Mouse (Mus musculus) thymus, postnatal 4 days (tissue): ENCODE measurements at regions not wholly inside any gene's neighbourhood (a gene's known extent, or its start where the extent isn't known, plus 50 kb on each side); places are given as distances from the start of the nearest gene placed in this dataset.
A peak's percentile ranks its signal among the peaks of the same experiment; 100 is the strongest.

Experiments used
- DNase-seq: peaks from one replicate; pipeline ENCODE4 v3.0.0; 2021

DNA sequence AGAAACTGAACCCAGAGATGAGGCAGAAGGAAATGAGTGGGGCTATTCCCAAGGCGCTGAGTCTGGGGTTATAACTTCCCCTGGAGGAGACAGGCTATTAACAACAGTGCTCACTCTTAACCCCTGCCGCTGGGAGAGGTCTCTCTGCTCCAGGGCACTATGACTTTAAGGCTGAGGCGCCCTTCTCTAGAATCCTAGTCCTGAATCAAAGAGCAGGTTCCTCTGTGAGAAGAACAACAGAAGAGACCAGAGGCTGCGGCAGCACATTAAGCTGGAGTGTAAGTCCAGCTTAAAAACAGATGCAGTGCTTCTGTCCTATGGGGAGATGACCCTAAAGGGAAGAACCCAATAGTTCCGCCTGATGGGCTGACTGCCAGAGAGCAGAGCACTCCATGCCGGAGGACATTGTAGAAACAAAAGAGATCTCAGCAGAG is 173.4 kb upstream of the Klf7 start:
- no peak for DNase-seq

DNA sequence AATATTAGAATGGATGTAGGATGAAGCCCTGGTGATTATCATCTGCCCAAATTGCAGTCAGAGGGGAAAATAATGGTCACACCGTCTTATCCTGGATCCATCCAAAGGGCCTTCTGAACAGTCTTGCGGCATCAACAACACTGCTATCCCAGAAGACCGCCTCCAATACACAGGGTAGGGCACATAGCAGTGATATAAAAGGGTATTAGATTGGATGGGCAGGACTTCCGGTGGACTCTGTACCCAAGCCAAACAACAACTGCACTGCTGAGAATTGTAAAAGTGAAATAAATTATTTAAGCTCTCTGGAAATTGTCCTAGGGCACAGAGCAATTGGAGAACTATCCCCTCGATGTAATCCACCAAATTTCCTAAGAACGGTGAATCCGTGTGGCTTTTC is 173.0 kb upstream of the Klf7 start:
- no peak for DNase-seq

DNA sequence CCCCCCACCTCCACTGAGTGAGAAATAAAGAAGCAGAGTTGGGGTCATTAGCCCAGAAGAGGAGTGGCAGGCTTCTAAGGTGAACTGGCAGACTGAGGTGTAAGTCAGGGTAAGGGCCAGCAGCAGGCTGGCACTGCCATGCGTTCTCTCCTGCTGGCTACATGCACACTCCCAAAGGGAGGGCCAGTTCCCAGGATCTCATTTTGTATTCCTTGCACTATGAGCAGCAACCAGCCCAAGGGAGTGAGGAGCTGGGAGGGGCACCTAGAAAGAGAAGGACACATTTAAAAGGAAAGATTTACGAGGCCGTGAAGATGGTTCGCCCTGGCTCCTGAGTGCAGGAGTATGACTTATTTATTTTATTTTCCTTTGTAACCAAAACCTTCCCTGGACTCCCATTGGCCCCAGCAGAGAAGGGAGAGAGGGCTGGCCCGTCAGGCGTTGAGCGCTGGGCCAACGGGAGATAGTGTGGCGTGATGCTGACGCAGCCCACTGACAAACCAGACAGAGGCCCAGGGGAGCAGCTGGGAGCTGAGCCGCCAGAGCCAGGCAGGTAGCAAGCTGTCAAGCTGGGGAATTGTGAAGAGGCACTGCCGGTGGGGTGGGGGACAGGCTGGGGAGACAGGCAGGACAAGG is 166.8 kb upstream of the Klf7 start:
- DNase-seq = no peak

DNA sequence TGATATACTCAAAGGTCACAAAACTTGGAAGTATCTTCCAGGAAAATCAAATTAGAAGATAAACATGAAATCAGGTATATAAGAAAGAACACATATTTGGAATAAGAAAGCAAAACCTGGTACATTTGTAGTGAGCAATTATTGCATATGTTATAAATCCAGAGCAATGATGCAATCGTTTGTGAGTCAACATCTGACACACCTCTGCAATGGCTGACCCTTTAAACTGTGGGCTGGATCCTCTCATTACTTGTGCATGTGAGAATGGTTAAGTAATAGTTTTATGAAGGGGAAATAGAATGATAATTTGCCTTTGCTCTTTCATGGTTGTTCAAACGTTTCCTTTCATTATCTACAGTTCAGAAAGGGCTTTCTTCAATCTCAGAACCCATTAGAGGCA is 165.0 kb upstream of the Klf7 start:
- DNase-seq = no peak

DNA sequence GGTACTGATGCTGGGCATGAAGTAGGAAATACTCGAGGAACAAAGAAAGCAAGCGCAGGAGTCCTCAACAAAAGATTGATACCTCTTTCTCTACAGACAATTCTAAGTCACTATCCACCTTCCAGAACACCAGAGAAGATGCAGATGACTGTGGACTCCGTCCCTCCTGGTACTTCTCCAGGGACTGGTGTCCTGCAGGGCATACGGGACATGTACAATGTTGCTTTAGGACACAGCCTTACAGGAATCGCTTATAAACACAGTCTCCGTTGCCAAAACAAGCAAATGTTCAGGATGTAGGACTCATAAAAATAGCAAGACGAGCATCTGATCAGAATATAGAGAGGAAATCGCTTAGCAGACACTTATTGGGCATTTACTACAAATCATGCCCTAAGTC is 162.6 kb upstream of the Klf7 start:
- DNase-seq = no peak

DNA sequence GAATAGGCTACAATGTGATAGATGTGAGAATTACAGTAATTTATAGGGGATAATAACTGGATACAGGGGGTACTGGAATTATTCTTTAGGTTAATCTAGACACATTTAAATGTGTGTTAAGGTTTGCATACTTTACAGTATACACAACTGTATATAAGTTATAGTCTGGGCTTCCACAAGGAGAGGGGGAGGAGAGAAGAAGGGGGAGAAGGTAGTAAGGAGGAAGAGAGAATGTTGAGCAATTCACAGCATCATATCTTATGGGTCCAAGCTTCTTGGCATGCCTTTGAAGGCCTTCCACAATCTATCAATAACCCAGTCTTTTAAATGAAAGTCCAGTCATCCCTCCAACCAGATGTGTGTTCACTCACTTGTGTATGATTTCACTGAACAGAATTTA is 153.8 kb upstream of the Klf7 start:
- DNase-seq = no peak

DNA sequence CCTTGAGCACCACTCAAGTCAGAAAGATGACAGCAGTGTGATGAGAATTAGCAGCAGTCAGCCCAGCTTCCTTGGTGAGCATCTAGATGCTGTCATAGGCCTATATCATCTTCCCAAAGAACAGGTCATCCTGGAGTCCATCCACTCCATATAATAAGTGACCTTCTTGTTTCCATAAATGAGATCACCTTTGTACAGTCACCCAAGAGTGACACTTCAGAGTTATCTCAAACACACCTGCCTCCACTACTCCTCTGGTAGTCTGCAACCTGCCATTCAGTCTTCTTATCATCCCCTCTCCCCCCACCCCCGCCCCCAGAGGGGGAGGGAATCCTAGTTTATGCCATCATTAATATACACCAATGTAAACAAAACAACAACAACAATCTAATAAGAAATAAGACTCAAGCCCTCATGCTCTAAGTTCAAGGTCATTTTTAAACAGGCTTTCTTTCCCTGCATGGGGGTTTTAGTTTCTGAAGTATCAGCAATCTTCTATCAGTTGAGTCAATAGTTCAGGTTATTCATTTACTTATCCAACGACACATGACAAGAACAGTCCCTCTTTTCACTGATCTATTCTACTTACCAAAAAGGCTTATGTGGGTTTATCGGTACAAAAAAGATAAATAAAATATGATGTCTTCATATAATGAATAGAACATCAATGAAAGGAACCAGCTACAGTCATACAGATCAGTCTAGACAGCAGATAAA is 153.2 kb upstream of the Klf7 start:
- DNase-seq = no peak

DNA sequence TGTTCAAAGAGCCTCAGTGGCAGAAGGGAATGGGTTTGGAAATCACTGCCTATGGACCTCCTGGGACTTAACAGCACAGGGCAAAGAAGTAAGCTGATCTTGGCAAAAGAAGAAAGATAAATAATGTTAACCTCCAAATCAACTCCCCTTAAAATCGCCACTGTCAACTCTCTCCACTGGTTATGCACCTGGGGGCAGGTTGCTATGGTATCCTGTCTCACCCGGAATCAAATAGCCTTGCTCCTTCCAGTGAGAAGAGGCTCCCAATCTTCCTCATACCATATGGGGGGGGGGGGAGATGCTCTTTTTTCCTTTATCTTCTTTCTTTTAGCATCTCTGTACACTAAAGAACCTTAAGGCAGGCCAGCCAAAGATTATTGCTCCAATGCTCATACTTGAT is 135.2 kb upstream of the Klf7 start:
- DNase-seq = no peak

DNA sequence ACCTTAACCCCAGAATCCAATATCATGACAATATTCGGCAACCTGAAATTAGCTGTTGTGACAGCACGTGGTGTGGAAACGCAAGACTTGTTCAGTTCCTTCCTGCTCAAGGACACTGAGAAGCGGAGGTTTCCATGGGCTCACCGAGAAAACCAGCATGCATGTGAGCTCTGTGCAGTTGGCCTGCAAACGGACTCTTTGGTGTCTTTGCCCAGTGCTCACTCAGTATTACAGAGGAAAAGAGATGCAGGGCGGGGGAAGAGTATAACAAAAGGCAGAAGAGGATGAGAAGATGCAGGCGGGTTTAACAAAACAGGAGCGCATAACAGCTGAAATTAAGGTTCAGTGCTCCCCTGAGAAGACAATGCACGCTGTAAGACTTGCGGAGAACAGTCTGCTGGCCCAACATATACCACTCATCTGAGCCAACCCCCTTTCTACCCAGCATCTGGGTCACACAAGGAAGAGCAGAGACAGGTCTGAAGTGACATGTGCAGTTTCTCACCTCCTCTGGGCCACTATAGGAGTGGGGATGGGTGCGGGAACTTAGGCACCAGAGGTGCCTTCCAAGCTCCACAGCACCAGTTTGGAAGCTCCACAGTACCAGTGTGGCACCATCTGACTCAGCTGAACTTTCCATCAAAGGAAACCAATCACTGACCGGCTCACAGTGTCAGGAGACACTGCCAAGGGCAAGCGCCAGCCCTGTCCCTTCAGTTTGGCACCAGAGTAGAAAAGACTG is 133.6 kb upstream of the Klf7 start:
- no peak for DNase-seq

DNA sequence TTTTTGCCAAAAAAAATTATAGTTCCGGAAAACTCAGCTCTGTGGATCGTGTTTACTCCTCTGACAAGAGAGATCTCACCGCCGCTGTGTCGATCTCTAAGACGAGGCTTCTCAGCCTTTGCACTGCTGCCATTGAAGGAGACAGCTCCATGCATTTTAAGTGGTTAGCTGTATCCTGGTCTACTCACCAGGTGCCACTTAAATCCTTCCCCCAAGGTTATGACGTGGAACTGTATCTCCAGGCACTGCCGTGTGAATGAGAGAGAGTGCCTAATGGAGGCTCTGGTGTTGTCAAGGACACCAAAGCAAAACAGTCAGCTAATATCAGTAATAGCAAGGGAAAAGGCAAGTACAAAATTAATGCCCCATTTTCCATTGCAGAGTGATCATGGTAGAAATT is 132.6 kb upstream of the Klf7 start:
- DNase-seq = no peak

DNA sequence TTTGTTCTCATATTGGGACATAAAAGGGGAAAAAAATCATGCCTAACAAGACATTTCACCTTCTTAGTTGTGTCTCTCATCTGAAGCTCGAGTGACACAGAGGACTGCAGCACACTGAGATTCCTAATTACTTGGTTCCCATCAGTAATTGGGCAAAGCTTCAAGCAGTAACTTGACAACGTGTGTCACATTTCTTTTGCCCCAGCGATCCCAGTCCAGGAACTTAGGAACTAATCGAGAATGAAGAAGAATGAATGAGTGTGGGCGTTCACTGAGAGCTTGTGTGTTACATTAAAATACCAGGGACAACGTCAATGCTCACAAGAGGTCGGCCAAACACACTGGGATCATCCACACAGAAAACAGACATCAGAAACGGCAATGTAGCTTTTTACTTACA is 131.9 kb upstream of the Klf7 start:
- no peak for DNase-seq

DNA sequence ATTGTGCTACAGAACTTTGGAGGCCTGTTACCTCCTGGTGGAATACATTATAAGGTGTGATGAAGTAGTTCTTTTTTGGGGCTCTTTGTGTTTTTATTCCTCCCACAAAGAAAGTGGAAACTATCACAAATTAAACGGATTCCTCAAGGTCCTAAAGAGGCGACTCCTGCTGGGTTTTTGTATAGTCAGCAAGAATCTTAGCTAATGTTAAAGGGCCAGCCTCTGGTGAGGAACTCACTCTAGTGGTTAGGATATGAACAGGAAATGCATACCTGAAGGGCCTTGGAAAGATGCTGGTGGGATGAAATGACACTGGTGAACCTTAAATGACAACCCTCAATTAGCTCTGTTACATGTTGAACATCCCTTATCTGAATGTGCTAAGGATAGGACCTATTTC is 120.3 kb upstream of the Klf7 start:
- no peak for DNase-seq

DNA sequence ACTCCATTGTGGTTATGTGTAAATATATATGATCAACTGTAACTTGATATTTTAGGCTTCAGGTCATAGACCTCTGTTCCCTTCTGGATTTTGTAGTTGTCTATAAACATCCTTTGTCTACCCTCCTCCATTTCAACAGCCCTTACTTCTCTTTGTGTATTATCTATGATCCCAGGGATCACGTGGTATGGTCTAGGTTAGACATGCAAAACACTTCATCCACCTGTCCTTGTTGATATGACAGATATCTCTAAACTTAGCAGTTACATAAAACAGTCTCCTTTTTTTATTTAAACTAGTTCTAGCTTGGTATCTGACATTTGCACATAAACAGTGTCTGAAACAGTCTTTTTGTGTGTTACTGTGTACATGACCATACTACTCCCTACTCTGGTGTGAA is 107.6 kb upstream of the Klf7 start:
- DNase-seq = no peak

DNA sequence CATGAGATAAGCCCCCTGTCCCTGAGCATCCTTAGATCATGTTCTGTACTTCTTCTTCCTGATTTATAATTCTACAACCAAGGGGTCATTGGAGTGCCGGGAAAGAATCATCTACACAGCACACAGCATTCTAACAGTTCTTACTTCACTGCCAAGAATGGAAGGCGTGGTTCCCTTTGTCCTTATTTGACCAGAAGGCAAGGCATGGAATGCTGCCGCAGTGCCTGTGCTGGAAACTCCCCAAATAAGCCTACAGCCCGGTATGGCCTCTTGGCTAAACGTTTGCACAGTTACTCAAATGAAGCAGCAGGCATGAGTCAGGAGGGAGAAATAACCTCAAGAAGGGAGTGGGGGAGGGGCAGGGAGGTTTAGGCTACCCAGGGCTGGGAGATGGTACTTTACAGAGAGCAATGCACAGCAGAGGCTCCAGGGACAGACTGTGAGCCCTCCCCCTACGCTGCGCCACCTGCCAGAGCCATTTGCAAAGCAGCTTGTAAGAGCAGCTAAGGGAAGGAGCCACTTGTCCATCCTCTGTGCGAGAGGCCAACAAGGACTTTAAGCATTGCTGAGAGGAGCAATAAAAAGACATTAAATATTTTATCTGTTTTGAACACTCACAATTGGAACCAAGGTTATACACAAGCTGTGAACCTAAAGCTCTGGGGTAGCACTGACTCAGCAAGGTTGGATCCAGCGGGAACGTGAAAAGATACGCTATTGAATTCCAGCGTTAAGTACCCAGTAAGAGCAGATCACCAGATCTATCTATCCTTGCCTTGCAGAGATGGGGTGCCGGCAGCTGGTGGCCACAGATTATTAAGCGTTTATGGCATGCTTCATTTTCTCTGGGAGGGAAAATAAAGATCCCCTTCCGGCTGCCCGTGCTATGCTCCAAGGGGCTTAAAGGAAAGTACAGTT is 104.2 kb upstream of the Klf7 start:
- DNase-seq = peak; percentile 15

DNA sequence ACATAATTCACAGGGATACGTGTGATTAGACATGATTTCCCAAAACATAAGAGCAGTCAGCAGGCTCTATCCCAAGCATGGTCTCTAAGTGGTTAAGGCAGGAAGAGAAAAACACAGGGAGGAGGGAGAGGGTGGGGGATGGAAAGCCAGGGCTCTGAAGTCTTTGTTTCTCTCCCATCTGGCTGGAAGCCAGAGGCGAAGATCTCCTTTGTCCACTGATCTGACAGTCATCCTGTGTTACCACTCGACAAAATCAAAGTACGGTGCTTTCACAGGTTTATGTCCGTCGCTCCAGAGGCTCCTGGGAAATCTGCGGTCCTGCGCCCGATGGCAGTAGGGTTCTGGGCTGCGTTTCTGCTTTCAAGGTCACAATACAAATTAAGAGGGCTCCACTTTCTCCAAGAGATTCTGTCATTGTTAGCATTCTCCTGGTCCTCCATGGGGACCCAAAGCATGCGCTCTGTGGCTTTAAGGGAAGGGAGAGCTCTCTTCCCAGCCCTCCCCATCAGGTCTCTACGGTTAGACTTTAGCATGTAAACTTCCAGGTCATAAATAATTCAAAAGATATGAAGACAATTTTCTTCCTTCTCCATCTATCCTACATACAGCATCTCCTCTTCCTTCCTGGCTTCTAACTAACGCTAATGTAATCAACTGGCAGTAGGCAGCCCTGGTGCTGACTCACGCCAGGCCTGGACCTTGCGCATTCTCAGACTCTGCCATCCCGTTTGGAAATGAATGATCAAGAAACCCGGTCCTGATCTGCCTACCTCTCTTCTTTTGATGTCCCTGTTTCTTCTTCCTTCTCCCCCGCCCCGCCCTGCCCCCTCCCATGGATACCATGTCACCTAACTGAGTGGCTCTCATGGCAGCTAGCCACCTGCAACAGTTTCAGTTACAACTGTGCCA is 102.0 kb upstream of the Klf7 start:
- DNase-seq = no peak

DNA sequence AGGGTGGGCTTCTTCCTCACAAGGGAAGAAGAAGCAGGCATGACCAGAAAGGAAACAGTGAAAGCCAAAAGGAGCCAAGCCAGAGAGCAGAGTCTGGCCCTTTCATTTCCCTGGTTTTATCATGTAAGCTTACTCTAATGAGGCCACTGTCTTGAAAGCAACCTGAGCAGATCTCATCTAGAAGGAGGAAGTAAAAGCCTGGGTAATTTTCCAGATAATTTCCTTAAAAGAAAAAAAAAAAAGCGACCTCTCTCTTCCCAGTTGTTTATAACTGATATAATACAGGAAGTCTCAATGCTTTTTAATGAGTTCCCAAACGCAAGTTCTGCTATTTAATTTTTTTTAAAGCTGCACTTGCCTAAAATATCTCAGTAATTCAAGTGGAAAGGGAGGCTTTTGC is 100.4 kb upstream of the Klf7 start:
- DNase-seq = no peak

DNA sequence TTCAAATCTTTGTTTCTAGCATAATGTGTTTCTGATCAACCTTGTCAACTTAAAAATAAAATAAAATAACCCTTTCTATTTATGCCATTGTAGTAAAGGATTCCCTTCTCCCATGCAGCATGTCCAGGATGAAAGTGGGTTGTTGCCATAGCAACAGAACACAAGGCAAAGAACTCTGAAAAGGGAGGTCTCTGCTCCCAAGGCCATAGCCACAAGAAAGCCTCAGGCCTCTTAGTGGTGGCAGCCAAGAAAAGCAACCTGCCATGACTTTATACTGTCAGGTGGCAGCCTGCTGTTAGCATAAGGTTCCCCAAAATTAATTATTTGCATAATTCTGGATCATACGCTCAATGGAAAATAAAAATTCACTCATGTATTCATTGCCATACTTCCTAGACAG is 98.4 kb upstream of the Klf7 start:
- no peak for DNase-seq

DNA sequence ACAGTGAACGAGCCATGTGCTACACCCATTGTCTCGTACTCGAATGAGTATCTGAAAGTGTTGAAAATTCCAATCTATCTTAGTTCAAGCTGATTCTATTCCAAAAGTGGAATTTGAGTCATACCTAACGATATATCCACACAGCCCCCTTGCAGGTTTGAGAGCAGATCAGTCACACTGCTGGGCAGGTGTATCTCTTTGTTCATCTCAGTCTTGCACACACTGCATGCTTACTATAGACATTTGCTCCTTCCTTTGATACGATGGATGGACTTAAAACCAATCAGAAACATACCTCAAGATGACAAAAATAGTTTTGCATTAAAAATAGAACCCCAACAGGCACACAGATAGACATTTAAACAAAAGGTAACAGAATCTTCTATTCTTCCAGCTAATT is 98.0 kb upstream of the Klf7 start:
- no peak for DNase-seq

DNA sequence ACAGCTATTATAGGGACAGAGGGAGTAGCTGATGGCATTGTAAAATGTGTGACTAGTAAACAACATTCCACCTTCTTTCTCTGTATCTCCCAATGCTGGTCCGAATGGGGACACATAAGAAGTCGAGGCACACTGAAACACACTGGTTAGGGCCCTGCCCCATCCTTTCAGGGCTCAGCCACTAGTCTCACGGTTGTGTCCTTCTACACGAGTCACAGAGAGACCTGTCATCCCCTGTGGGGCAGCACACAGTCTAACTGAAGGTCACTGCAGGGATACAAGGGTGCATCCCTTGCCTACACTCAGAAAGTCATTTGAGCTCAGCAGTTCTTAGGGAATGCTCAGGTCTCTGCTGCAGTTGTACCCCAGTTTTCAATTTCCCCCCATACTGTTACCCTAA is 93.6 kb upstream of the Klf7 start:
- no peak for DNase-seq

DNA sequence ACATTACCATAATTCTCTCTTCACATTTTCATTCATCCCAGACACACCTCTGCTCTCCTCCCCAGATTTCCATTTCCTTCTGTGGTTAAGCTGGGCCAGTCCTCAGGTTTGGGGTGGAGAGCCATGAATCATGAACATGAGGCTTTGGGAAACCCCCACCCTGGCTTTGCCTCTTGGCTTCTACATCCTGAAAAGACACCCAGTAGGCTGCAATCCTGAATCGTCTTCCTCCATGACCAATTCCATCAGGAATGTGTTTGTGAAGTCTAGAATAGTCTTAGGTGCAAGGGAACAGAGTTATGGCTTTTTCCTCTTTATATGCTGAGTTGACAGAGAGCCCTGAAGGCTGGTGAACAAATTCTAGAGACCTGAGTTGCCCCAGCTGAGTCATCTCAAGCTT is 87.0 kb upstream of the Klf7 start:
- no peak for DNase-seq

DNA sequence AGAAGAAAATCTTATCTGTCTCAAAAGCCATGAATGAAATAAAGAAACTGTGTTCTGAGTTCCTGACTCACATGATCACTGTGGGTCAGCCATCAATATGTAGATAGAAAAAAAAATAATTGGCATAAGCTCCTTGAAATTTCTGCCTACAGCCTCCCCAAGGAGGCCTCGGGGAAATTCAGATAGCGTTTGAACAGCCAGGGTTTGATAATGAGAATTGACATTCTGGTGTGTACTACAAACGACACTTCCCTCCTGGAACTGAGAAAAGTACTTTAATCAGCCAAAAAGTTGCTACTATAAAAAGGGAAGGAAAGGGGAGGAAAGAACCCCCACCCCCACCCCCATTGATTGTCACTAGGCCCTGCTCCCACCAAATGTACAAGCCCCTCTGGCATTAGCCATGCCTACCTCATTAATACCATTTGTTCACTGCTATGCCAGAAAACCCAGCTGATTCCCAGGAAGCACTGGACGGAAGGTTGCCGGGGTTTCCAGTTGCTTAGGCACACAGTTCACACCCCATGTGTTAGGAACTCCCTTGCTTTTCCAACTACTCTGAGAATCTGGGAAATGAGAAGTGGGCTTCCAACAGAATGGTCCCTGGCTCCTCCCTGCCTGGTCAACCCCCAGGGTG is 78.4 kb upstream of the Klf7 start:
- DNase-seq = no peak

DNA sequence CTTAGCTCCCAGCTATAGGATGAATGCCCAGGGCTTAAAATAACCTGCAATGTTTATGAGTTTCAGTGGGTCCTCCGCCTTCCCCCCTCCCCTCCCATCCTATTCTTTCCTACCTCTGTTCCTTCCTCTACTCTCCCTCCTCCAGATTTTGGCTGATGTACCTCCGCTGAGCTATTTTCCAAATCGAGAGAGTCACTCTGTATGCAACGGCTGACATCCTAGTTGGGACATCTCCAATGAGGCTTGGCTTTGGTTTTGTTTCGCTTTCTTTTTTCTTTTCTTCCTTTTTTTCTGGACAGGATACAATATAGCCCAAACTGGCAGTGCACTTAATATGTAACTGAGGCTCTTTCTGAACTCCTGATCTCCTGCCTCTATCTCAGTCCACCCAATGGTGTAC is 76.7 kb upstream of the Klf7 start:
- DNase-seq = no peak
